10 mouse cellular contexts compared by ENCODE assay signal in genomic region chr2:25549021-25549991, GRCm38 (mm10). TPM values are rescaled to one million over a fixed set of nuclear protein-coding genes. Genes with fewer than 3 reads are reported as not detected.
DNase-seq lines count a peak whose midpoint lies in the region; ATAC-seq and TF ChIP-seq lines count a peak whose summit lies in the region.
"Had no signal": no experiment of that assay in that cellular context is flagged by ENCODE, and none has a peak within 500 bp of the region (broad histone marks: within the 10 kb centered on the region; RNA-seq: fewer than 3 reads in every experiment).

No protein-coding gene starts in this region.

- no peak for ATAC-seq in kidney, embryonic 14.5 days (ENCODE audit: low FRiP score, low TSS enrichment)

- no peaks in the 10 kb centered on the region for H3K36me3 ChIP-seq in kidney, embryonic 14.5 days (ENCODE audit: control insufficient read depth, insufficient read depth, low read length)
- H3K36me3 ChIP-seq: hindbrain, embryonic 15.5 days had no signal

- DNase-seq in gastrocnemius, adult 8-10 months (ENCODE audit: low spot score in 2 of 2), result peak; percentile 31 to 60
- DNase-seq in gastrocnemius, postnatal 4 days (ENCODE audit: low spot score in 2 of 2), result no peak
- DNase-seq in A20 (ENCODE audit: low read depth, low spot score) (peak; percentile 91), MN1 (ENCODE audit: low spot score) (no peak)
- DNase-seq in spleen, postnatal 36 days (ENCODE audit: low spot score in 2 of 2), result peak; percentile 55 to 66
- no peak for DNase-seq in c-Kit-positive CD71-positive TER-119-positive erythroid progenitor cells, embryonic 14.5 days (ENCODE audit: low spot score)

- H3K4me1 ChIP-seq in bone marrow macrophage, adult 2 months (ENCODE audit: control insufficient read depth, insufficient read depth, low read length), result peaks cover 36% of the 10 kb centered on the region
- H3K4me1 ChIP-seq in kidney, embryonic 14.5 days (ENCODE audit: control insufficient read depth, insufficient read depth, low read length), result peaks cover 7% of the 10 kb centered on the region; the same call in 1 of the 2 replicates

- no peak overlapping the region for H3K4me2 ChIP-seq in kidney, embryonic 14.5 days (replicated peaks; ENCODE audit: low read depth, low read length)
- H3K4me2 ChIP-seq: hindbrain, embryonic 15.5 days had no signal

- no peaks in the 10 kb centered on the region for H3K27me3 ChIP-seq in kidney, embryonic 14.5 days (ENCODE audit: control insufficient read depth, insufficient read depth, low read length)
- H3K27me3 ChIP-seq: hindbrain, embryonic 15.5 days had no signal

- peak overlapping the region; percentile 17; the same call in 1 of the 2 replicates for H3K4me3 ChIP-seq in bone marrow macrophage, adult 2 months (ENCODE audit: insufficient read depth, low read length)
- no peak overlapping the region for H3K4me3 ChIP-seq in kidney, embryonic 14.5 days (ENCODE audit: low read length)
- H3K4me3 ChIP-seq: forebrain, embryonic 10.5 days; hindbrain, embryonic 15.5 days had no signal

- H3K27ac ChIP-seq in bone marrow macrophage, adult 2 months (ENCODE audit: insufficient read depth, low read depth, low read length), result no peak overlapping the region
- no peak overlapping the region for H3K27ac ChIP-seq in kidney, embryonic 14.5 days (ENCODE audit: low read depth, low read length)
- H3K27ac ChIP-seq: forebrain, embryonic 10.5 days; hindbrain, embryonic 15.5 days had no signal

- H3K9me3 ChIP-seq in kidney, embryonic 14.5 days (ENCODE audit: control insufficient read depth, low read length), result no peaks in the 10 kb centered on the region
- H3K9me3 ChIP-seq: forebrain, embryonic 10.5 days; hindbrain, embryonic 15.5 days had no signal

- 69% methylated on average over 9 of the region's 9 CpGs for WGBS in kidney, embryonic 14.5 days

- TF ChIP-seq POLR2A in bone marrow macrophage, adult 2 months (IDR thresholded peaks at IDR 0.05; ENCODE audit: borderline replicate concordance, low read depth, low read length), result no peak

- H3K9ac ChIP-seq in kidney, embryonic 14.5 days (ENCODE audit: low read depth, low read length), result no peak overlapping the region
- H3K9ac ChIP-seq: hindbrain, embryonic 15.5 days had no signal

- TF ChIP-seq CTCF in bone marrow macrophage, adult 2 months (IDR thresholded peaks at IDR 0.05; ENCODE audit: low read depth, low read length), result no peak

RNA-seq across cellular contexts. Expression of gene Traf2, which starts 2.6 kb away (rescaled TPM):
- 10 to 100 TPM; 12.0 to 18.8 (median 15.2) TPM for total RNA-seq in gastrocnemius, adult 8-10 months (2022)
- total RNA-seq in gastrocnemius, postnatal 4 days (2021), result 10 to 100 TPM; 15.7 to 16.5 TPM
- polyA plus RNA-seq in bone marrow macrophage, adult 2 months (2012; ENCODE audit: insufficient read depth, insufficient read length, missing spikeins), result 14.8 and 15.5 TPM in 2 replicates
- polyA plus RNA-seq in kidney, embryonic 14.5 days (2014; fragmentation: Nextera tagmentation; extraction: Ambion mirVana), result 30.2 and 34.0 TPM in 2 replicates

RNA-seq across cellular contexts. Expression of gene Edf1, which starts 8.3 kb away (rescaled TPM):
- 100 to 1,000 TPM; 104 to 172 (median 141) TPM for total RNA-seq in gastrocnemius, adult 8-10 months (2022)
- total RNA-seq in gastrocnemius, postnatal 4 days (2021), result 100 to 1,000 TPM; 173 to 196 TPM
- 142 and 160 TPM in 2 replicates for polyA plus RNA-seq in bone marrow macrophage, adult 2 months (2012; ENCODE audit: insufficient read depth, insufficient read length, missing spikeins)
- polyA plus RNA-seq in kidney, embryonic 14.5 days (2014; fragmentation: Nextera tagmentation; extraction: Ambion mirVana), result 314 and 436 TPM in 2 replicates

RNA-seq across cellular contexts. Expression of gene Mamdc4, which starts 25.3 kb away (rescaled TPM):
- total RNA-seq in gastrocnemius, adult 8-10 months (2022), result under 1 TPM; 0.19 to 0.46 (median 0.33) TPM
- 1 to 10 TPM; 2.3 to 2.5 TPM for total RNA-seq in gastrocnemius, postnatal 4 days (2021)
- 0.60 and 1.3 TPM in 2 replicates for polyA plus RNA-seq in bone marrow macrophage, adult 2 months (2012; ENCODE audit: insufficient read depth, insufficient read length, missing spikeins)
- 3.3 and 7.5 TPM in 2 replicates for polyA plus RNA-seq in kidney, embryonic 14.5 days (2014; fragmentation: Nextera tagmentation; extraction: Ambion mirVana)

RNA-seq across cellular contexts. Expression of gene Phpt1, which starts 25.7 kb away (rescaled TPM):
- 10 to 100 TPM; 62.8 to 69.7 (median 65.5) TPM for total RNA-seq in gastrocnemius, adult 8-10 months (2022)
- total RNA-seq in gastrocnemius, postnatal 4 days (2021), result 10 to 100 TPM; 43.0 to 44.8 TPM
- 20.0 and 23.0 TPM in 2 replicates for polyA plus RNA-seq in bone marrow macrophage, adult 2 months (2012; ENCODE audit: insufficient read depth, insufficient read length, missing spikeins)
- 229 and 294 TPM in 2 replicates for polyA plus RNA-seq in kidney, embryonic 14.5 days (2014; fragmentation: Nextera tagmentation; extraction: Ambion mirVana)

RNA-seq across cellular contexts. Expression of gene Ajm1, which starts 32.3 kb away (rescaled TPM):
- under 1 TPM; 0.13 to 0.20 (median 0.16) TPM for total RNA-seq in gastrocnemius, adult 8-10 months (2022)
- under 1 TPM; 0.07 to 0.08 TPM for total RNA-seq in gastrocnemius, postnatal 4 days (2021)
- 0.11 and 0.21 TPM in 2 replicates for polyA plus RNA-seq in bone marrow macrophage, adult 2 months (2012; ENCODE audit: insufficient read depth, insufficient read length, missing spikeins)
- polyA plus RNA-seq in kidney, embryonic 14.5 days (2014; fragmentation: Nextera tagmentation; extraction: Ambion mirVana), result 0.07 and 0.18 TPM in 2 replicates

Comparison
In these comparisons a context has a peak if more than half of its experiments do, and no peak if none do; other contexts are left out.
1. DNase-seq: peak in gastrocnemius, adult 8-10 months (2 of 2), A20 (single experiment) and spleen, postnatal 36 days (2 of 2); none in gastrocnemius, postnatal 4 days (0 of 2), c-Kit-positive CD71-positive TER-119-positive erythroid progenitor cells, embryonic 14.5 days (single experiment) and MN1 (single experiment).